Mouse (Mus musculus): ENCODE measurements around the gene Prr22.

Prr22 gene

DNA sequence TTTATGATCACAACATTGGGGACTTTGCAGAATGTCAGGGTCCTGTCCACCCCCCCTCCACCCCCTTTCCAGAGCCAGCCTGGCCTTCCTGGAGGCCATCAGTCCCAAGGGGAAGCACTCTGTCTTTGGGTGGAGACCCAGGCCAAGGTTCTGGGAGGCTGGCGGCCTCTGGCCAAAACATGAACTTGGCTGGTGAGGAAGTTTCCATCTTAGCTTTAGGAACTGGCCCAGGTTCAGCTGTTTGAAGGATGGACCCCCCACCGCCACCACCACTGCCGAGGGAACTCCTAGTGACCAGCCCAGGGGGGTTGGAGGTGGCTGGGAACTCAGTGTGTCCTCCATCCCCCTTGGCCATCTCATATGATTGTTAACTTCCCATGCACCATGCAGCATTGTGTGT, 9.0 kb upstream of the Prr22 start:
- DNase-seq (ENCODE audit: low spot score), result no peak

DNA sequence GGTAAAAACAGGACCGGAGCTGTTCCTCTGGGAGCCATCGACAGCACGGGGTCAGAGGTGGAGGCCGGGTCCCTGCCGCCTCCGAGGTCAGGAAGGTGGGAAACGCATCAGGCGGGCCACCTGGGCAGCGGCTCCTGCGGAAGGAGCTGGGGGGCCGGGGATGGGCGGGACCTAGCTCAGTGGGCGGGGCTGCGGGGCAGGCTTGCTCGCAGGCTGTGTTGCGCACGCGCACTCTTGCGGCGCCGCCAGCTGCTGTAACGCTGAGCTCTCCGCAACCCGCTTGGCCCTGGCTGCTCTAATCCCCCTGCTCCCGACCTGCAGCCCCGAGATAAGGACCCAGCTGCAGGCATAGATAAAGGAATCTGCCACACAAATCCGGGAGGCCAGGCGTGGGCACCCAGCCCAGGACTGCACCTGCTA, 8.0 kb upstream of the Prr22 start:
- peak; percentile 88 for DNase-seq (ENCODE audit: low spot score)

DNA sequence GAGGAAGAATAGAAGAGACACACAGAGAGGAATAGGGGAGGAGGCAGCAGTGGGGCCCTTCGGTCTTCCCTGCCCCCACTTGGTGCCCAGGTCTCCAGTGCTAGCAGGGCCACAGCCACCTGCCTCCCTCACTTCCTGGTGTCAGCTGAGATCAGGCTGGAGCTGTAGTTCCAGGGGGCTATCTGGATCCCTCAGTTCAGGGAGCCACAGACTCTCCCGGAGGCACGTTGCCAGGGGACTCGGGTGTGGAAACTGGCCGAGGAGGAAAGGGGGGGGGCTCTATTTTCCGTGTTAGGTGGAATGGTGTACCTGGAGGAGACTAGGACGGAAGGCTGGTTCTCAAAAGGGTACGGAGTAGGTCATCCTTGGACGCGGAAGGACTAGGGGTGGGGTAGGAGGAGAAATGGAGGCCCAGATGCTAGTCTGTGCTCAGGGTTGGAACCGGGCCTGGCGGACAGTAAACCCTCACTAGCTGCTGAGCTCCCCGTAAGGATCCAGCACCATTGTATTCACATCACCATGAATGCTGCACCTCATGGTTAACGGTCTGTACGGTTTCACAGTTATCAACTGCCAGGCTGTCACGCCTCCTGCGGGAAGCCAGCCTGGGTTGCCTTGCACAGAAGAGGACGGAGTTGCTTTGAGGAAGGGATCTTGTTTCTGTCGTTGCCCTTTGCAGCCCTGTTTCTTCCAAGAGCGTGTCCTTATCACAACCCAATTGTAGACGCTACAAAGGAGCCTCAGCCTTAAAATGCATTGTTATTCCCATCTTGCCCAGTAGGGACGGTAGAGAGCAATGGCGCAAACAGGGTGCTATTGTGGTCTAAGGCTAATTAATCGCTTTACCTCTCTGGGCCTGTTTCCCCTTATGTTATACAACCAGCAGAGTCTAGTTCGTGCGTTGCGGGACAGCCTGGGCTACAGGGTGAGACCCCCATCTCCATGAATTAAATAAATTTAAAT, 7.0 kb upstream of the Prr22 start:
- DNase-seq (ENCODE audit: low spot score), result peak; percentile 57

DNA sequence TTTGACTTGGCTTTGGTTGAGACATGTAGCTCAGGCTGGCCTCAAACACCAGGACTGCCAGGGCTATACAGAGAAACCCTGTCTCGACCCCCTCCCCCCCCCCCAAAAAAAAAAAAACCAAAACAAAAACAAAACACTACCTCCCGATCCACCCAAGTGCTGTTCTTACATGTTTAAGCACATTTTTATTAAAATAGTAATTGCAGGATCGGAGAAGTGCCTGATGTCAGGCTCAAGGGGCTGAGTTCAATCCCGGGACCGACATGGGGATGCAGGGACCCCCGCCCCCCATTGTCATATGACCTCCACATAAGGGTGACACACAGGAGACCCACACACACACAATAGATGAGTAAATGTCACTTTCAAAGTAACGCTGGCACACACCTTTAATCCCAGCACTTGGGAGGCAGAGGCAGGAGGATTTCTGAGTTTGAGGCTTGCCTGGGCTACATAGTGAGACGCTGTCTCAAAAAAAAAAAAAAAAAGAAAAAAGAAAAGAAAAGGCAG, 6.3 kb upstream of the Prr22 start:
- no peak for DNase-seq (ENCODE audit: low spot score)

DNA sequence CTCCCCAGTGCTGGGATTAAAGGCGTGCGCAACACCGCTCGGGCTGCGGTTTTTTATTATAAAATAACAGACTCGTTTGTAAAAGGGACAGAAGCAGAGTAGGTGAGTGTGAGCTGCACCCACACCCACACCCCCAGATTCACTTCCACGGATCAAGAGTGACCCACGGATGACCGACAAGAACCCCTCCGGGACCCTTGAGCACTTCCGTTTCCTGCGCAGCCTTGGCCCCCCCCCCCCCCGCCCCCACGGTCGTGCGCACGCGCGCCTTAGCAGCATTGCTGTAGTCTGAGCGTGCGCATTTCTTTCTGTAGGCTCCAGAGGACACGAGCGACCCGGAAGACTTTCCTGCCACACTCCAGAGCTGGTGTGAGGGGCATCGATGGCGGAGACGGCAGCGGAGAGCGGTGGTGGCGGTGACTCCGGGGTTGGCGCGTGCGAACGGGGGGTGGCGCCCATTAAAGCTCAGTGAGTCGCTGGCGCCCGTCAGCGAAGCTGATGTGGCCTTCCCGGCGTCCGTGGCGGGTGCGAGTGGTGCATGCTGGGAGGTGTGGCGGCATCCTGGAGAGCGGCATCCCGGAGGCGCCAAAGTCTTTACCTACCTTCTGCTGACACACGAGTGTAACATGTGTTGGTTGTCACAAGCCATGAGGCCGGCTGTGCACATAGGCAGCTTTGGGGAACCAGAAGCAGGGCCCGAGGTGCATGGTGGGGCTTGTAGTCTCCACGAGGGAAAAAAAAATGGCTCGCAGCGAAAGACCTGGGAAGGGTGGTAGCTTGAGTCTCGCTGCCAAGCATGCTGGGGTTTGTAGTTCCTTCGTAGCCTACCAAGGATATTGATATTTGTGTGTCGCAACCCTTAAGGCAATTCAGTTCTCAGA, 5.3 kb upstream of the Prr22 start, which contains the start of gene Dus3l:
Gene Dus3l, plus strand, starts transcription at position 284 of the 881 bp plus-strand sequence.
- peak; percentile 87 for DNase-seq (ENCODE audit: low spot score)

DNA sequence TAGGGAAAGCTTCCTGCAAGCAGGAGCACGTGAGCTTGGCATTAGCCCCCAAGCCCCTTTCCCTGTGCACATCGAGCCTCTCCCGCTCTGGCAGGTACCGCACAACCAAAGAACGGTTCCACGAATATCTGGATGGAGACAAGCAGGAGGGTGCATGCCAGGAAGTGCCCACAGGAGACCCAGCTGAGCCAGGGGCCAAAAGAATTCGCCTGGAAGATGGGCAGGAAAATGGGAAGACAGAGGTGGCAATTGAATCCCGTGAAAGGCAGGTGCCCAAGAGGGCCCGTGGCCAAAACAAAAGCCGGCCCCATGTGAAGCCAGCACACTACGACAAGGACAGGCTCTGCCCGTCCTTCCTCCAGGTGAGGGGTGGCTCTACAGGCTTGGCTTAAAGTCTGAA, 4.6 kb upstream of the Prr22 start:
- DNase-seq (ENCODE audit: low spot score), result no peak

DNA sequence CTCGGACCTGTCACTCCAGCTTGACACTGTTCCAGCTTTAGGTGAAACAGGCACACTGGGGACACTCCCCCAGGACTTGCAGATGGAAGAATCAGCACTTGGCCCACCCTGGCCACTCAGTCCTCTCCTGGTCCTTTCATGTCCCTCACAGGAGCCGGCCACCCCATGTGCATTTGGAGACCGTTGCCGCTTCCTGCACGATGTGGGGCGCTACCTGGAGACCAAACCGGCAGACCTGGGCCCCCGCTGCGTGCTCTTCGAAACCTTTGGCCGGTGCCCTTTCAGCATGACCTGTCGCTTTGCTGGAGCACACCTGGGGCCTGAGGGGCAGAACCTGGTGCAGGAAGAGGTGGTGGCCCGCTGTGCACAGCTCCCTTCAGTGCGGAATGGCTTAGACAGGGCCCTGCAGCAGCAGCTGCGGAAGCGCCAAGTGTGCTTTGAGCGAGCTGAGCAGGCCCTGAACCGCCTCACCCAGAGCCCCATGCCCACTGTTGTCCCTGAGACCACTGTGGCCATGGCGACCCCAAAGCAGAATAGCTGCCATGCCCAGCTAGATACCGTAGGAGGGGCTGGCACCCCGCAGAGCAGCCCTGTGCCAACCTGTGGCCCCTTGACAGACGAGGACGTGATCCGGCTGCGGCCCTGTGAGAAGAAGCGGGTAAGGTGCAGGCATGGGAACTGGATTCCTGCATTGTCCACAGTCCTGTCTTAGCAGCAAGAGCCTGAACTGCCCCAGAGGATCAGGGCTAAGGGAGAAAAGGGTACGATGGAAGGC, 3.2 kb upstream of the Prr22 start:
- no peak for DNase-seq (ENCODE audit: low spot score)

- DNase-seq (ENCODE audit: low spot score), result no peak
Measured at GRCm38 (mm10) chr17:56767531-56768135, 2.4 kb upstream of the Prr22 start.

- no peak for DNase-seq (ENCODE audit: low spot score)
Measured at GRCm38 (mm10) chr17:56768941-56769340, 1.1 kb upstream of the Prr22 start.

DNA sequence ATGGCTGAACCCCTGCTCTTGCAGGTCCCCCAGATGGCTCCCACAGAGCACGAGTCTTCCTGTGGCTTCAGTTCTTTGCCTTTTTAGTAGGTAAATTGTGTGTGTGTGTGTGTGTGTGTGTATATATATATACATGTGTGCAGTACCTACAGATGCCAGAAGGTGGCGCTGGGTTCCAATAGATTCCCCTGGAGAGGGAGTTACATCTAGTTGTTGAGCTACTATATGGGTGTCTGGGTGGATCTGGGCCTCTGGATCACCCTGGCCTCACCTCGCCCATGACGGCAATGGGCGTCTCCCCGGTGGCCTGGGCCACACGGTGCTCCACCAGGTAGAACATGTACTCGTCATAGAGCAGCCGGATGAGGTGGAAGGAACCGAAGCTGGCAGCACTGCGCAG, 7.5 kb downstream of the Prr22 start:
- no peak for DNase-seq (ENCODE audit: low spot score)

GRCm38 (mm10) chr17:56778779-56779362, 8.8 kb downstream of the Prr22 start:
- DNase-seq (ENCODE audit: low spot score), result no peak

- no peak for DNase-seq (ENCODE audit: low spot score)
Measured at GRCm38 (mm10) chr17:56780291-56780978, 10.4 kb downstream of the Prr22 start.

DNA sequence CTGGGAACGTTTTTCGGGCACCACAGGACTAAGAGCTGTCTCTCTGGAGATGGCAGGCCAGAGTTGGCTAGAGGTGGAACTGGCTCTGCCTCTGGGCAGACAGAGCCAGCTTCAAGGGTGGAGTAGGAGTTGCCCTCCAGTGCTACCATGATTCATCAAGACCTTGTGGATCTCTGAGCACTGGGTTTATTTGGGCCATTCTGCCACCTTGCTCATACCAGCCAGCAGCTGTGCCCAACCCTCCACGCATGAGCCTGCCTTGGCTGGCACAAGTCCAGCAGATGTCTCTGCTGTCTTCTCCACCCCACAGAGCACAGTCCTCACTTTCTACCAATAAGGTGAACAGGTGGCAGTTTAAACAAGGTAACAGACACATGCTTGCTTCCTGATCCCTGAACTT, 18.8 kb downstream of the Prr22 start:
- no peak for DNase-seq (ENCODE audit: low spot score)

- no peak for DNase-seq (ENCODE audit: low spot score)
Measured at GRCm38 (mm10) chr17:56789286-56789685, 19.2 kb downstream of the Prr22 start.

GRCm38 (mm10) chr17:56792588-56792987, 22.5 kb downstream of the Prr22 start:
- DNase-seq (ENCODE audit: low spot score), result no peak

GRCm38 (mm10) chr17:56793614-56794319, 23.7 kb downstream of the Prr22 start:
- DNase-seq (ENCODE audit: low spot score), result no peak

GRCm38 (mm10) chr17:56799276-56799675, 29.2 kb downstream of the Prr22 start:
- DNase-seq (ENCODE audit: low spot score), result no peak

GRCm38 (mm10) chr17:56802065-56802464, 32.0 kb downstream of the Prr22 start:
- DNase-seq (ENCODE audit: low spot score), result no peak

- DNase-seq (ENCODE audit: low spot score), result no peak
Measured at GRCm38 (mm10) chr17:56804952-56805351, 34.9 kb downstream of the Prr22 start.

- DNase-seq (ENCODE audit: low spot score), result no peak
Measured at GRCm38 (mm10) chr17:56805784-56806183, 35.7 kb downstream of the Prr22 start.

Measured in urinary bladder, postnatal 14 days (tissue).